Mouse (Mus musculus) neural tube, embryonic 12.5 days (tissue): ENCODE results near the gene Ccn1. TPM values are rescaled to one million over a fixed set of nuclear protein-coding genes. Genes with fewer than 3 reads are reported as not detected.

ENCODE experiments used
- ATAC-seq: fragments of 200-750 bp; cut with Nextera tagmentation; 2 replicates; pipeline ENCODE4 v1.8.0; 2017; ENCODE audit warnings: low read depth, mild to moderate bottlenecking, moderate TSS enrichment, moderate library complexity; ENCODE audit not compliant: low FRiP score
- H3K27ac ChIP-seq: fragments of 300-500 bp; sonication (generic); 2 replicates; pipeline ENCODE4 v1.5.1; 2016
- H3K27me3 ChIP-seq: fragments of 300-500 bp; sonication (generic); replicated peaks from 2 replicates; pipeline ENCODE4 v1.6.1; 2016; ENCODE audit warnings: mild to moderate bottlenecking
- H3K36me3 ChIP-seq: fragments of 300-500 bp; sonication (generic); 2 replicates; pipeline ENCODE4 v1.6.1; 2016; ENCODE audit warnings: mild to moderate bottlenecking
- H3K4me1 ChIP-seq: fragments of 300-500 bp; sonication (generic); 2 replicates; pipeline ENCODE4 v1.6.1; 2016
- H3K4me2 ChIP-seq: fragments of 300-500 bp; sonication (generic); replicated peaks from 2 replicates; pipeline ENCODE4 v1.6.1; 2016; ENCODE audit warnings: mild to moderate bottlenecking
- H3K4me3 ChIP-seq: fragments of 300-500 bp; sonication (generic); 2 replicates; pipeline ENCODE4 v1.5.1; 2016
- H3K9ac ChIP-seq: fragments of 300-500 bp; sonication (generic); 2 replicates; pipeline ENCODE4 v1.6.1; 2016; ENCODE audit warnings: mild to moderate bottlenecking
- H3K9me3 ChIP-seq: fragments of 300-500 bp; sonication (generic); 2 replicates; pipeline ENCODE4 v1.6.1; 2016; ENCODE audit warnings: mild to moderate bottlenecking
- WGBS: fragments of 180-500 bp; shearing (Covaris S2); methylation state at CpG from one replicate; pipeline ENCODE4 v1.1.7; 2016; 5-methylcytosine and 5-hydroxymethylcytosine counted together
- polyA plus RNA-seq: library from polyadenylated mRNA; unstranded; fragments of >200 nt; fragmentation: Nextera tagmentation; extraction: Ambion mirVana; gene quantifications from 2 replicates; pipeline ENCODE4 v1.2.1, GENCODE M21; 2016

Ccn1 gene
- polyA plus RNA-seq, 1 experiment from 2014 or later = 20.2 TPM

GRCm38 (mm10) chr3:145628643-145629042 is 21.1 kb downstream of the Ccn1 start:
- H3K9ac ChIP-seq = no peak overlapping the region
- H3K4me1 ChIP-seq = peaks cover 4% of the 10 kb centered on the region; the same call in 1 of the 2 replicates
- no peaks in the 10 kb centered on the region for H3K9me3 ChIP-seq
- 73% methylated on average over 5 of the region's 5 CpGs for WGBS
- H3K27ac ChIP-seq = no peak overlapping the region
- no peaks in the 10 kb centered on the region for H3K36me3 ChIP-seq
- H3K27me3 ChIP-seq = no peaks in the 10 kb centered on the region
- ATAC-seq = peak; percentile 37
- no peak overlapping the region for H3K4me3 ChIP-seq
- H3K4me2 ChIP-seq = no peak overlapping the region

GRCm38 (mm10) chr3:145627830-145628229 is 22.0 kb downstream of the Ccn1 start:
- Histone ChIP-seq H3K4me2 (no peak overlapping the region), H3K36me3 (no peaks in the 10 kb centered on the region), H3K27me3 (no peaks in the 10 kb centered on the region), H3K9me3 (no peaks in the 10 kb centered on the region), H3K27ac (no peak overlapping the region), H3K9ac (no peak overlapping the region), H3K4me1 (peaks cover 8% of the 10 kb centered on the region; the same call in 1 of the 2 replicates), H3K4me3 (no peak overlapping the region)
- no peak for ATAC-seq
- 76% methylated on average over 3 of the region's 3 CpGs for WGBS

GRCm38 (mm10) chr3:145626063-145626462 is 23.7 kb downstream of the Ccn1 start:
- ATAC-seq = no peak
- H3K4me2 ChIP-seq = no peak overlapping the region
- no peak overlapping the region for H3K27ac ChIP-seq
- no peak overlapping the region for H3K4me3 ChIP-seq
- no peak overlapping the region for H3K9ac ChIP-seq
- 96% methylated on average over 1 of the region's 1 CpGs for WGBS
- H3K4me1 ChIP-seq = peaks cover 8% of the 10 kb centered on the region; the same call in 1 of the 2 replicates
- no peaks in the 10 kb centered on the region for H3K9me3 ChIP-seq
- no peaks in the 10 kb centered on the region for H3K27me3 ChIP-seq
- no peaks in the 10 kb centered on the region for H3K36me3 ChIP-seq

GRCm38 (mm10) chr3:145625546-145625945 is 24.2 kb downstream of the Ccn1 start:
- H3K4me2 ChIP-seq = no peak overlapping the region
- no peaks in the 10 kb centered on the region for H3K9me3 ChIP-seq
- no peak overlapping the region for H3K9ac ChIP-seq
- no peak overlapping the region for H3K4me3 ChIP-seq
- no peaks in the 10 kb centered on the region for H3K27me3 ChIP-seq
- ATAC-seq = no peak
- H3K36me3 ChIP-seq = no peaks in the 10 kb centered on the region
- WGBS = 86% methylated on average over 9 of the region's 9 CpGs
- peaks cover 8% of the 10 kb centered on the region; the same call in 1 of the 2 replicates for H3K4me1 ChIP-seq
- no peak overlapping the region for H3K27ac ChIP-seq

- Histone ChIP-seq H3K27me3 (no peaks in the 10 kb centered on the region), H3K36me3 (no peaks in the 10 kb centered on the region), H3K9ac (no peak overlapping the region), H3K27ac (no peak overlapping the region), H3K4me3 (no peak overlapping the region), H3K9me3 (no peaks in the 10 kb centered on the region), H3K4me2 (no peak overlapping the region), H3K4me1 (peaks cover 8% of the 10 kb centered on the region; the same call in 1 of the 2 replicates)
- ATAC-seq = no peak
- WGBS = 91% methylated on average over 4 of the region's 4 CpGs
Observed at GRCm38 (mm10) chr3:145624786-145625185, 25.0 kb downstream of the Ccn1 start.

GRCm38 (mm10) chr3:145623047-145623446 is 26.7 kb downstream of the Ccn1 start:
- no peaks in the 10 kb centered on the region for H3K9me3 ChIP-seq
- H3K36me3 ChIP-seq = no peaks in the 10 kb centered on the region
- H3K4me1 ChIP-seq = 0 out of 2 replicates have a peak, but pooled peaks cover 4% of the 10 kb centered on the region
- 57% methylated on average over 12 of the region's 12 CpGs for WGBS
- no peaks in the 10 kb centered on the region for H3K27me3 ChIP-seq
- no peak overlapping the region for H3K4me3 ChIP-seq
- no peak overlapping the region for H3K27ac ChIP-seq
- H3K4me2 ChIP-seq = no peak overlapping the region
- no peak overlapping the region for H3K9ac ChIP-seq
- peak; percentile 67 for ATAC-seq

- no peaks in the 10 kb centered on the region for H3K27me3 ChIP-seq
- no peaks in the 10 kb centered on the region for H3K36me3 ChIP-seq
- no peak for ATAC-seq
- no peak overlapping the region for H3K27ac ChIP-seq
- H3K4me3 ChIP-seq = no peak overlapping the region
- H3K4me2 ChIP-seq = no peak overlapping the region
- no peak overlapping the region for H3K9ac ChIP-seq
- WGBS = 84% methylated on average over 4 of the region's 4 CpGs
- H3K4me1 ChIP-seq = 0 out of 2 replicates have a peak, but pooled peaks cover 4% of the 10 kb centered on the region
- H3K9me3 ChIP-seq = no peaks in the 10 kb centered on the region
Observed at GRCm38 (mm10) chr3:145621209-145621608, 28.6 kb downstream of the Ccn1 start.

- H3K4me2 ChIP-seq = no peak overlapping the region
- no peaks in the 10 kb centered on the region for H3K27me3 ChIP-seq
- peaks cover 10% of the 10 kb centered on the region for H3K4me1 ChIP-seq
- no peak overlapping the region for H3K9ac ChIP-seq
- 89% methylated on average over 17 of the region's 17 CpGs for WGBS
- no peak overlapping the region for H3K27ac ChIP-seq
- no peaks in the 10 kb centered on the region for H3K9me3 ChIP-seq
- no peaks in the 10 kb centered on the region for H3K36me3 ChIP-seq
- no peak overlapping the region for H3K4me3 ChIP-seq
- no peak for ATAC-seq
Observed at GRCm38 (mm10) chr3:145619621-145620365, 30.0 kb downstream of the Ccn1 start.

- H3K27me3 ChIP-seq = no peaks in the 10 kb centered on the region
- H3K36me3 ChIP-seq = no peaks in the 10 kb centered on the region
- H3K9ac ChIP-seq = no peak overlapping the region
- no peaks in the 10 kb centered on the region for H3K9me3 ChIP-seq
- no peak overlapping the region for H3K4me3 ChIP-seq
- no peak overlapping the region for H3K4me2 ChIP-seq
- H3K4me1 ChIP-seq = peaks cover 17% of the 10 kb centered on the region
- 77% methylated on average over 9 of the region's 9 CpGs for WGBS
- no peak overlapping the region for H3K27ac ChIP-seq
- ATAC-seq = no peak
Observed at GRCm38 (mm10) chr3:145618299-145618698, 31.5 kb downstream of the Ccn1 start.

GRCm38 (mm10) chr3:145614362-145615115 is 35.2 kb downstream of the Ccn1 start:
- Histone ChIP-seq H3K36me3 (no peaks in the 10 kb centered on the region), H3K4me1 (peaks cover 13% of the 10 kb centered on the region), H3K9ac (no peak overlapping the region; the same call in 1 of the 2 replicates), H3K4me3 (no peak overlapping the region), H3K27me3 (no peaks in the 10 kb centered on the region), H3K4me2 (peak overlapping the region; percentile 21; the same call in 1 of the 2 replicates), H3K9me3 (no peaks in the 10 kb centered on the region), H3K27ac (peak overlapping the region; percentile 15; the same call in 1 of the 2 replicates)
- WGBS = 18% methylated on average over 17 of the region's 17 CpGs
- ATAC-seq = peak; percentile 10; the same call in 1 of the 2 replicates

- no peak for ATAC-seq
- peaks cover 13% of the 10 kb centered on the region for H3K4me1 ChIP-seq
- no peaks in the 10 kb centered on the region for H3K9me3 ChIP-seq
- no peak overlapping the region for H3K4me3 ChIP-seq
- no peak overlapping the region for H3K27ac ChIP-seq
- no peak overlapping the region for H3K4me2 ChIP-seq
- H3K9ac ChIP-seq = no peak overlapping the region
- H3K27me3 ChIP-seq = no peaks in the 10 kb centered on the region
- 86% methylated on average over 4 of the region's 4 CpGs for WGBS
- H3K36me3 ChIP-seq = no peaks in the 10 kb centered on the region
Observed at GRCm38 (mm10) chr3:145613234-145613633, 36.5 kb downstream of the Ccn1 start.

- 34% methylated on average over 4 of the region's 4 CpGs for WGBS
- ATAC-seq = no peak; the same call in 1 of the 2 replicates
Observed at GRCm38 (mm10) chr3:145612662-145613061, 37.1 kb downstream of the Ccn1 start.

More at GRCm38 (mm10) chr3:145612662-145613061, 37.1 kb downstream of the Ccn1 start:
- Histone ChIP-seq H3K27ac (no peak overlapping the region), H3K27me3 (no peaks in the 10 kb centered on the region), H3K4me2 (no peak overlapping the region), H3K4me3 (no peak overlapping the region), H3K36me3 (0 out of 2 replicates have a peak, but pooled peaks cover under 1% of the 10 kb centered on the region), H3K9ac (no peak overlapping the region), H3K9me3 (no peaks in the 10 kb centered on the region), H3K4me1 (peaks cover 13% of the 10 kb centered on the region)
